Comparison of ENCODE assay signal across 9 mouse cellular contexts in genomic region chr12:25083260-25084178, GRCm38 (mm10). TPM values are rescaled to one million over a fixed set of nuclear protein-coding genes. Genes with fewer than 3 reads are reported as not detected.
A peak's percentile ranks its signal among the peaks of the same experiment; 100 is the strongest.
DNase-seq lines count a peak whose midpoint lies in the region; ATAC-seq and TF ChIP-seq lines count a peak whose summit lies in the region.
"Had no signal": no experiment of that assay in that cellular context is flagged by ENCODE, and none has a peak within 500 bp of the region (broad histone marks: within the 10 kb centered on the region; RNA-seq: fewer than 3 reads in every experiment).

No protein-coding gene starts in this region.

- H3K4me3 ChIP-seq in kidney, embryonic 15.5 days (replicated peaks): peak overlapping the region; percentile 7; the same call in 1 of the 2 replicates
- peak overlapping the region; percentile 1 to 43; a peak in 3 of 4 replicates for H3K4me3 ChIP-seq in ES-E14 (ENCODE audit: insufficient read depth in 1 of 2, low read depth in 1 of 2, low read length in 2 of 2, poor library complexity in 1 of 2, severe bottlenecking in 1 of 2)
- no peak overlapping the region for H3K4me3 ChIP-seq in intestine, postnatal 0 days (ENCODE audit: low read depth, low read length)

- WGBS in kidney, embryonic 15.5 days: 42% methylated on average over 26 of the region's 26 CpGs
- WGBS in intestine, postnatal 0 days: 38% methylated on average over 26 of the region's 26 CpGs

- no peak for TF ChIP-seq CTCF in brain, embryonic 14.5 days (IDR thresholded peaks at IDR 0.05; ENCODE audit: borderline replicate concordance, extremely low read depth, insufficient read depth, insufficient read length)
- no peak for TF ChIP-seq CTCF in intestine, postnatal 0 days (IDR thresholded peaks at IDR 0.05; ENCODE audit: low read depth)

- TF ChIP-seq POLR2A in brain, embryonic 14.5 days (IDR thresholded peaks at IDR 0.05; ENCODE audit: borderline replicate concordance, extremely low read depth, insufficient read depth, insufficient read length, poor library complexity, severe bottlenecking): no peak

- H3K9ac ChIP-seq in kidney, embryonic 15.5 days: no peak overlapping the region
- no peak overlapping the region for H3K9ac ChIP-seq in ES-E14 (ENCODE audit: insufficient read depth, low read depth, low read length, poor library complexity, severe bottlenecking)
- no peak overlapping the region for H3K9ac ChIP-seq in intestine, postnatal 0 days (ENCODE audit: low read depth, low read length)

- H3K4me2 ChIP-seq in kidney, embryonic 15.5 days: peak overlapping the region; percentile 46
- peak overlapping the region; percentile 30; the same call in 1 of the 2 replicates for H3K4me2 ChIP-seq in intestine, postnatal 0 days (replicated peaks; ENCODE audit: low read depth)

- 0 out of 2 replicates have a peak overlapping the region, but pooled peaks have one; percentile 32 for H3K27ac ChIP-seq in kidney, embryonic 15.5 days
- no peak overlapping the region for H3K27ac ChIP-seq in ES-E14 (ENCODE audit: insufficient read depth, low read depth, low read length, poor library complexity, severe bottlenecking)
- no peak overlapping the region for H3K27ac ChIP-seq in intestine, postnatal 0 days (ENCODE audit: low read depth, low read length)

- H3K27me3 ChIP-seq in kidney, embryonic 15.5 days: no peaks in the 10 kb centered on the region
- H3K27me3 ChIP-seq in intestine, postnatal 0 days (replicated peaks; ENCODE audit: control insufficient read depth, insufficient read depth, low read length): no peaks in the 10 kb centered on the region

- DNase-seq in kidney, postnatal 10 days: no peak
- DNase-seq in ES-E14 (ENCODE audit: low read depth, low spot score): no peak
- peak; percentile 50 for DNase-seq in brain, embryonic 14.5 days (ENCODE audit: low read depth)
- no peak for DNase-seq in right cerebral cortex, postnatal 4 days
- DNase-seq in cerebellum, postnatal 36 days: no peak
- DNase-seq: gastrocnemius, postnatal 25 days had no signal

- peaks cover 23% of the 10 kb centered on the region for H3K4me1 ChIP-seq in kidney, embryonic 15.5 days
- no peaks in the 10 kb centered on the region for H3K4me1 ChIP-seq in ES-E14 (ENCODE audit: control insufficient read depth in 2 of 2, insufficient read depth in 2 of 2, low read length in 2 of 2, poor library complexity in 1 of 2)
- no peaks in the 10 kb centered on the region for H3K4me1 ChIP-seq in intestine, postnatal 0 days (replicated peaks; ENCODE audit: control insufficient read depth, insufficient read depth, low read length)

- peak; percentile 40; the same call in 1 of the 2 replicates for ATAC-seq in kidney, embryonic 15.5 days (replicated peaks; ENCODE audit: low FRiP score)
- ATAC-seq in intestine, postnatal 0 days: no peak
- ATAC-seq in granulocyte monocyte progenitor cell, adult 5-6 weeks (replicated peaks; ENCODE audit: poor library complexity, severe bottlenecking): no peak

- in situ Hi-C loops in ES-E14 (cut with MboI; ENCODE audit: low sequenced_read_pairs in 2 of 2, unreplicated experiment in 2 of 2): loop anchor here in 1 of 2 experiments (25.0 kb wide), 3 partner anchors 329 to 1204 kb away; no protein-coding TSS in a partner anchor

- no peaks in the 10 kb centered on the region for H3K36me3 ChIP-seq in kidney, embryonic 15.5 days
- H3K36me3 ChIP-seq in ES-E14 (ENCODE audit: control insufficient read depth, insufficient read depth, low read length, poor library complexity, severe bottlenecking): no peaks in the 10 kb centered on the region
- H3K36me3 ChIP-seq in intestine, postnatal 0 days (ENCODE audit: control insufficient read depth, insufficient read depth): no peaks in the 10 kb centered on the region

- no peaks in the 10 kb centered on the region for H3K9me3 ChIP-seq in kidney, embryonic 15.5 days (replicated peaks)
- no peaks in the 10 kb centered on the region for H3K9me3 ChIP-seq in ES-E14 (ENCODE audit: control insufficient read depth, insufficient read depth, low read depth, low read length)
- H3K9me3 ChIP-seq in intestine, postnatal 0 days (ENCODE audit: control insufficient read depth): no peaks in the 10 kb centered on the region

TF ChIP-seq in ES-E14, 5 proteins besides CTCF, POLR2A, EP300 and RAD21:
- TF ChIP-seq ZC3H11A (IDR thresholded peaks at IDR 0.05; ENCODE audit: borderline replicate concordance, low read depth, low read length) (no peak), ZNF384 (IDR thresholded peaks at IDR 0.05; ENCODE audit: low read depth, low read length) (no peak), MAFK (IDR thresholded peaks at IDR 0.05; ENCODE audit: insufficient read depth, low read depth, low read length) (no peak), CHD2 (IDR thresholded peaks at IDR 0.05; ENCODE audit: low read depth, low read length) (no peak), HCFC1 (IDR thresholded peaks at IDR 0.05; ENCODE audit: borderline replicate concordance, insufficient read depth, low read length) (no peak)

RNA-seq across cellular contexts. Expression of gene Id2, which starts 13.4 kb away (rescaled TPM):
- polyA plus RNA-seq in kidney, embryonic 15.5 days (2015; fragmentation: Nextera tagmentation; extraction: Ambion mirVana): 518 and 543 TPM in 2 replicates
- total RNA-seq in ES-E14 (2012; rRNA removed): 8.8 and 14.5 TPM in 2 replicates
- polyA plus RNA-seq in brain, embryonic 14.5 days (2012; rRNA removed): 130 and 168 TPM in 2 replicates
- 313 and 344 TPM in 2 replicates for polyA plus RNA-seq in intestine, postnatal 0 days (2015; fragmentation: Nextera tagmentation; extraction: Ambion mirVana)
- total RNA-seq in granulocyte monocyte progenitor cell, adult 5-6 weeks (2014; fragmentation: Nextera tagmentation): 1.7 and 8.5 TPM in 2 replicates
- total RNA-seq in granulocyte monocyte progenitor cell, adult 5-6 weeks (2017): 7.4 and 11.7 TPM in 2 replicates
